Mouse (Mus musculus) hindbrain, embryonic 11.5 days (tissue): Measurements from ENCODE around the gene Cd274. TPM values are rescaled to one million over a fixed set of nuclear protein-coding genes. Genes with fewer than 3 reads are reported as not detected.

Source experiments
- ATAC-seq: fragments of 200-750 bp; cut with Nextera tagmentation; 2 replicates; pipeline ENCODE4 v1.8.0; 2017; ENCODE audit warnings: mild to moderate bottlenecking, moderate TSS enrichment, moderate library complexity; ENCODE audit not compliant: low FRiP score
- DNase-seq: peaks from one replicate; pipeline ENCODE4 v3.0.0-alpha.2; 2015; ENCODE audit warnings: low spot score
- H3K27ac ChIP-seq: fragments of 300-500 bp; sonication (generic); 2 replicates; pipeline ENCODE4 v1.5.1; 2014; ENCODE audit warnings: mild to moderate bottlenecking, low read depth, low read length
- H3K27me3 ChIP-seq: fragments of 300-500 bp; sonication (generic); 2 replicates; pipeline ENCODE4 v1.6.1; 2014; ENCODE audit warnings: mild to moderate bottlenecking, low read length, moderate library complexity, mixed read lengths; ENCODE audit not compliant: control insufficient read depth, insufficient read depth
- H3K36me3 ChIP-seq: fragments of 300-500 bp; sonication (generic); 2 replicates; pipeline ENCODE4 v1.6.1; 2014; ENCODE audit warnings: mild to moderate bottlenecking, low read length, moderate library complexity, mixed read lengths; ENCODE audit not compliant: control insufficient read depth, insufficient read depth
- H3K4me1 ChIP-seq: fragments of 300-500 bp; sonication (generic); replicated peaks from 2 replicates; pipeline ENCODE4 v1.6.1; 2014; ENCODE audit warnings: low read length, mixed read lengths; ENCODE audit not compliant: control insufficient read depth, insufficient read depth
- H3K4me2 ChIP-seq: fragments of 300-500 bp; sonication (generic); replicated peaks from 2 replicates; pipeline ENCODE4 v1.6.1; 2014; ENCODE audit warnings: mild to moderate bottlenecking, low read depth, low read length
- H3K4me3 ChIP-seq: fragments of 300-500 bp; sonication (generic); 2 replicates; pipeline ENCODE4 v1.5.1; 2014; ENCODE audit warnings: low read depth, low read length
- H3K9ac ChIP-seq: fragments of 300-500 bp; sonication (generic); 2 replicates; pipeline ENCODE4 v1.6.1; 2014; ENCODE audit warnings: low read depth, low read length
- H3K9me3 ChIP-seq: fragments of 300-500 bp; sonication (generic); 2 replicates; pipeline ENCODE4 v1.6.1; 2016; ENCODE audit warnings: low read length; ENCODE audit not compliant: control insufficient read depth
- WGBS: fragments of 180-500 bp; shearing (Covaris S2); extraction: QIAGEN DNeasy Blood & Tissue Kit; methylation state at CpG from one replicate; pipeline ENCODE4 v1.1.7; 2014; 5-methylcytosine and 5-hydroxymethylcytosine counted together
- polyA plus RNA-seq: library from polyadenylated mRNA; unstranded; fragments of >200 nt; fragmentation: Nextera tagmentation; extraction: Ambion mirVana; gene quantifications from 2 replicates; pipeline ENCODE4 v1.2.1, GENCODE M21; 2014

Gene Cd274
- polyA plus RNA-seq, 1 experiment from 2014 or later = 0.39 TPM

DNA sequence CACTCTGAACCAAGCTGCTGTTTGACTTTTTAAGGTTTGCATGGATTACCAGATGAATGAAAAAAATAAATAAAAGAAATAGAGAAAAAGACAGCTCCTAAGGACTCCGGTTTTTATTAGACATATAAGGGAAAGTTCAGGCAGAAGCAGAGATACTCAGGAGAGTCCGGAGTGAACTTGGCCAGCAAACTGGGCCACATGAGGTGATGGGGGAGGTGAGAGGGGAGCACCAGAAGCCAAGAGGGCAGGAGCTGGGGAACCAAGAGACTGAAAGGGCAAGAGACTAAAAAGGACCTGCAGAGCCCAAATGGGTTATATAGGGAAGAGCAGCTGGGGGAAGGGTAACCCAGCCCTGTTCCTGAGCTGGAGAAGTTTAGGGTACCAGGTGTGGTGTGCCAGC is 27.5 kb downstream of the Cd274 start:
- no peak for ATAC-seq

DNA sequence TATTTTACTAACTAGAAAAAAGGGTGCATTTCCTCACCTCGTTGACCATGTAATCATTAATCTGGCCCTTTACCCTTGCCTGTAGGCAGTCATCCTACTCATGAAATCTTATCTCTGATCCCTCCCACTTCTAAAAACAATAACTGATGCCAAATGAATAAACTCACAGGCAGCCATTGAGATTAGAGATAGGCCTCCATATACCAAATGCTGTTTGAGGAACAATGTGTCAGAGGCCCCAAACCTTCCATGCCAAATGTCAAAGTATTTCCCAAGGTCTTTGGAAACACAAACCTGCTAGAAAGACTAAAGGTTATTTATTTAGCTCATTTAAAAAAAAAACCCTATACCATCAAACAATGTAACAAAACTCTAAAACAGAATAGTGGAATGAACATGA is 29.1 kb downstream of the Cd274 start:
- no peaks in the 10 kb centered on the region for H3K36me3 ChIP-seq
- H3K9ac ChIP-seq = no peak overlapping the region
- H3K4me3 ChIP-seq = no peak overlapping the region
- no peaks in the 10 kb centered on the region for H3K27me3 ChIP-seq
- DNase-seq = no peak
- H3K9me3 ChIP-seq = no peaks in the 10 kb centered on the region
- ATAC-seq = no peak
- H3K4me2 ChIP-seq = no peak overlapping the region
- H3K4me1 ChIP-seq = no peaks in the 10 kb centered on the region
- H3K27ac ChIP-seq = no peak overlapping the region
- 93% methylated on average over 1 of the region's 1 CpGs for WGBS

More for the DNA sequence above, 27.5 kb downstream of the Cd274 start:
- Histone ChIP-seq H3K4me1 (no peaks in the 10 kb centered on the region), H3K4me2 (no peak overlapping the region), H3K9ac (no peak overlapping the region), H3K4me3 (no peak overlapping the region), H3K27me3 (no peaks in the 10 kb centered on the region), H3K9me3 (no peaks in the 10 kb centered on the region), H3K36me3 (no peaks in the 10 kb centered on the region), H3K27ac (no peak overlapping the region)
- WGBS = 92% methylated on average over 2 of the region's 2 CpGs
- no peak for DNase-seq

DNA sequence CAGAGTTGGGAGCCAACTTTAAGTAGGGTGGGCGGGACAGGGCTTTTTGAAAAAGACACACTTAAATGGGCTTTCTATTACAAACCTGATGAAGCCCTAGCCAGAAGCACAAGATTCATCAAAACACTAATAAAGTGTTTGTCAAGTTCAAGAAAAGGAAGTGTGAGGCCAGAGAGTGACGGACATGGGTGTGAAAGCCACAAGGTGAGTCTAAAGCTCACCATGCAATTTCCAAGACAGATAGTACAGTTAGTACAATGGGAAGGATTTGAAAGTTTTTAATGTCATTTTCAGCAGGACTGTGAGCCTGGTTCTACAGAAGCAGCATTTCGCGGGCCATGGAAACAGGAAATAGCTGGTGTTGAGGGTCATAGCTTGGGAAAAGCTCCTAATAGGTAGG is 32.5 kb downstream of the Cd274 start:
- Histone ChIP-seq H3K27ac (no peak overlapping the region), H3K27me3 (no peaks in the 10 kb centered on the region), H3K4me1 (no peaks in the 10 kb centered on the region), H3K4me3 (no peak overlapping the region), H3K9ac (no peak overlapping the region), H3K4me2 (no peak overlapping the region), H3K36me3 (no peaks in the 10 kb centered on the region), H3K9me3 (no peaks in the 10 kb centered on the region)
- 87% methylated on average over 4 of the region's 4 CpGs for WGBS
- ATAC-seq (no peak), DNase-seq (no peak)

GRCm38 (mm10) chr19:29400466-29400865 is 33.2 kb downstream of the Cd274 start:
- H3K36me3 ChIP-seq = no peaks in the 10 kb centered on the region
- no peaks in the 10 kb centered on the region for H3K4me1 ChIP-seq
- H3K4me3 ChIP-seq = no peak overlapping the region
- no peak overlapping the region for H3K4me2 ChIP-seq
- ATAC-seq = no peak
- 95% methylated on average over 3 of the region's 3 CpGs for WGBS
- H3K9ac ChIP-seq = no peak overlapping the region
- no peaks in the 10 kb centered on the region for H3K27me3 ChIP-seq
- H3K27ac ChIP-seq = no peak overlapping the region
- no peaks in the 10 kb centered on the region for H3K9me3 ChIP-seq
- DNase-seq = no peak

- no peak for DNase-seq
- Histone ChIP-seq H3K27ac (no peak overlapping the region), H3K4me3 (no peak overlapping the region), H3K9me3 (no peaks in the 10 kb centered on the region), H3K27me3 (no peaks in the 10 kb centered on the region), H3K4me1 (no peaks in the 10 kb centered on the region), H3K9ac (no peak overlapping the region), H3K36me3 (no peaks in the 10 kb centered on the region), H3K4me2 (no peak overlapping the region)
- whole genome bisulfite sequencing = 96% methylated on average over 4 of the region's 4 CpGs
- ATAC-seq = no peak
These were observed 35.4 kb downstream of the Cd274 start for GRCm38 (mm10) chr19:29402621-29403020.

DNA sequence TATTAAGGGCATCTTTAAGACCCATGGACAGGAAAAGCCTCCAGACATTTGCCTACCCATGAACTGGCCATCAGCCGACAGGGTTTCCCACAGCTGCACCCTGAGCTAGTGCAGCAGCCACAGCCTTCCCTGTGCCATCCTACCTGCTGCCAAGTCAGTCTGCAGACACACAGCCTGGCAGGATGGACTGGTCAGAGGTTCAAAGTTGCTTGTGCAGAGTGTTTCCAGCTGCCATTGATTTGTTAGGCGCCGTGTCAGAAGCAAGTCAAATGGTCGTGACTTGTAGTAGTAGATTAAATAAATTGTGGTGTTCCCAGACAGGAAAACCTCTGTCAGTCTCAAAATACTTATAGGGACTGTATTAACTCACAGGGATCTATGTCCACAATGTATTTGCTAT is 36.0 kb downstream of the Cd274 start:
- Histone ChIP-seq H3K4me3 (no peak overlapping the region), H3K4me2 (no peak overlapping the region), H3K27ac (no peak overlapping the region), H3K9me3 (no peaks in the 10 kb centered on the region), H3K27me3 (no peaks in the 10 kb centered on the region), H3K36me3 (no peaks in the 10 kb centered on the region), H3K9ac (no peak overlapping the region), H3K4me1 (no peaks in the 10 kb centered on the region)
- 91% methylated on average over 4 of the region's 4 CpGs for WGBS
- no peak for ATAC-seq
- no peak for DNase-seq

DNA sequence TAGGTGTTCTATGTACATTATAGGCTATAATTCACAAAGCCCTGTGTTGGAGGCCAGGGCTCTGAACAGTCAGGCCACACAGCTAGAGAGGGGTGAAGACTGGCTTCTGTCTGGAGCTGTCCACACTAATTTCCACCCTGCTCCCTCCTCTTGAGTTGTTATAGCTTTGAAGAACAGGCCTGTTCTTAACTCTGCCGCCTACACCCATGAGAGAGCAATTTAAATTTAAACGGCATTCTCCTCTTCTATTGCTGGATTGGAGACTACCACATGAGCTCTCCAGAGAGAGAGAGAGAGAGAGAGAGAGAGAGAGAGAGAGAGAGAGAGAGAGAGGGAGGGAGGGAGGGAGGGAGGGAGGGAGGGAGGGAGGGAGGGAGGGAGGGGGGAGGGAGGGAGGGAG is 38.1 kb downstream of the Cd274 start:
- H3K4me3 ChIP-seq = no peak overlapping the region
- H3K4me2 ChIP-seq = no peak overlapping the region
- no peaks in the 10 kb centered on the region for H3K9me3 ChIP-seq
- no peak overlapping the region for H3K27ac ChIP-seq
- DNase-seq = no peak
- ATAC-seq = no peak
- WGBS = 65% methylated on average over 2 of the region's 2 CpGs
- no peaks in the 10 kb centered on the region for H3K27me3 ChIP-seq
- no peak overlapping the region for H3K9ac ChIP-seq
- H3K4me1 ChIP-seq = no peaks in the 10 kb centered on the region
- H3K36me3 ChIP-seq = no peaks in the 10 kb centered on the region

- no peaks in the 10 kb centered on the region for H3K36me3 ChIP-seq
- DNase-seq (no peak), ATAC-seq (no peak)
- no peaks in the 10 kb centered on the region for H3K9me3 ChIP-seq
- H3K4me3 ChIP-seq = no peak overlapping the region
- H3K4me2 ChIP-seq = no peak overlapping the region
- H3K27me3 ChIP-seq = no peaks in the 10 kb centered on the region
- 76% methylated on average over 18 of the region's 18 CpGs for WGBS
- no peaks in the 10 kb centered on the region for H3K4me1 ChIP-seq
- no peak overlapping the region for H3K27ac ChIP-seq
- H3K9ac ChIP-seq = no peak overlapping the region
These were observed 39.1 kb downstream of the Cd274 start for GRCm38 (mm10) chr19:29406042-29407017.

DNA sequence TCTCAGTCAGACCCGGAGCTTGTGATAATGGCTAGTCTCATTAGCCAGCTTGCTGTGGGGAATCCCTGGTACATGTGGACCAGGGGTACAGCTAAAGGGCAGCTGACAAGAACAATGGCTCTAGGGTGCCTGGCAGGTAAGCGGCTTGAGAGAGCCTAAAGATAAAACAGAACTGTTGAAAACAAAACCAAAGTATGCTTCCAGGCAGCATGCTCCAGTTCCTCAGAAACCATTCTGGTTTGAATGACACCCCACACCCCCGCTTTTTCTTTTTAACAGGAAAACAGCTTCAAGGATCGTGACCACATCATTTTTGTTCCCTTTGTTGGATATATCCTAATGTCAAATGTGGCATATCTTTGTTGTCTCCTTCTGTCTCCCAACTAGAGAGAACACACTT is 43.4 kb downstream of the Cd274 start, which contains the start of gene Pdcd1lg2:
TSS of gene Pdcd1lg2 (plus strand) at position 301 of the 400 bp plus-strand sequence.
- Histone ChIP-seq H3K27me3 (no peaks in the 10 kb centered on the region), H3K4me1 (no peaks in the 10 kb centered on the region), H3K9me3 (no peaks in the 10 kb centered on the region), H3K4me3 (no peak within 1 kb of the TSS), H3K9ac (no peak within 1 kb of the TSS), H3K36me3 (no peaks in the 10 kb centered on the region), H3K27ac (no peak within 1 kb of the TSS), H3K4me2 (no peak within 1 kb of the TSS)
- ATAC-seq (no peak), DNase-seq (no peak)
- 85% methylated on average over 4 of the region's 4 CpGs for WGBS
